Mouse (Mus musculus): ENCODE measurements around the gene Prkg1.

DNA sequence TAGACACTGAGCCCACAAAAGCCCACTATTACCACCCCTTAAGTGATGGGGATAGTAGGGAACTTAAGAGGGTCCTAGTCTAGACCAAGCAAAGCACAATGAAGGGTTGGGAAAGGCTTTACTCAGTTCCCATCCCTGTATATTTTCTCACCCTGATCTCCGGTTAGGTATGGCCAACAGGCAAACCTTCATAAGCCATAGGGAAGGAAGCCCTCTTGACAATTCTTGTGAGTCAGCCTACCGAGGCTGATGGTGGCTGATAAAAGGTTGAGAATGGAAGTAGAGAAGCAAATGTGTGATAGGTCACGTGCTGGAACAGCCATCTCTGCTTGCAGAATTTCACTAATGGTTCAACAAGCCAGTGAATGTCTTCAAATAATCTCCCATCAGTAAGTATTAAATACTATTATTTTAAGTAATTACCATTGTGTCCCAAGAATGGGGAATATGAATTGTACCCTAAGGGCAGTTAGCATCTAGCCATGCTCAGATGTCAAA, 16.7 kb upstream of the Prkg1 start:
- TF ChIP-seq GATA1 (IDR thresholded peaks at IDR 0.05; ENCODE audit: borderline replicate concordance, low read length) (no peak), FLI1 (IDR thresholded peaks at IDR 0.05; ENCODE audit: low read length) (no peak)
